Mouse (Mus musculus): Measurements from ENCODE around the gene Slc1a2.

DNA sequence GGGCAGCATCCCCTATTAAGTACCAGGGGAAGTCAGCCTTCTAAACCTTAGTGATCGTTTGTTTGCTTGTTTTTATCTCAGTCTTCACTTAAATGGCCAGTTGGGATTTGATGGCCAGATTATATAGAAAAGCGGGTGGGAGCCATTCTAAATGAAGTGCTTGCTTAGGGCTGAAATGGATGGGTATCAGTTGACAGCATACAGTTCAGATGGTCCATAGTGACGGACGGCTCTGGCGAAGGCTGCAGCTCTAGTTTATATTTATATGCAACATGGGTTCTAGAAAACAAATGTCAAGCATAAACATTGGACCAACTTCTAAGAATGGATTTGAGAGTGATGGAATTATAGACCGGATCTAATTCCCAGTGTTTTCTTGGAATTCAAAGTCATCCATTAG lies 9.5 kb downstream of the Slc1a2 start:
- TF ChIP-seq CTCF (IDR thresholded peaks at IDR 0.05; ENCODE audit: insufficient read depth, low read length): no peak
- no peak for TF ChIP-seq POLR2A (IDR thresholded peaks at IDR 0.05; ENCODE audit: borderline replicate concordance, extremely low read depth, low read depth, low read length)
